Comparison of ENCODE assay signal across 9 mouse cellular contexts in genomic region chr4:152213760-152214480, GRCm38 (mm10). TPM values are rescaled to one million over a fixed set of nuclear protein-coding genes. Genes with fewer than 3 reads are reported as not detected.
A peak's percentile ranks its signal among the peaks of the same experiment; 100 is the strongest.
DNase-seq lines count a peak whose midpoint lies in the region; ATAC-seq and TF ChIP-seq lines count a peak whose summit lies in the region.
"Had no signal": no experiment of that assay in that cellular context is flagged by ENCODE, and none has a peak within 500 bp of the region (broad histone marks: within the 10 kb centered on the region; RNA-seq: fewer than 3 reads in every experiment).

No protein-coding gene starts in this region.

- no peaks in the 10 kb centered on the region for H3K9me3 ChIP-seq in MEL (replicated peaks; ENCODE audit: insufficient read depth, low read length)
- no peaks in the 10 kb centered on the region for H3K9me3 ChIP-seq in forebrain, embryonic 16.5 days (ENCODE audit: control insufficient read depth, low read length)
- H3K9me3 ChIP-seq in lung, embryonic 15.5 days: no peaks in the 10 kb centered on the region

- no peaks in the 10 kb centered on the region for H3K36me3 ChIP-seq in MEL (ENCODE audit: control insufficient read depth in 1 of 2, insufficient read depth in 2 of 2, low read length in 2 of 2)
- H3K36me3 ChIP-seq in forebrain, embryonic 16.5 days (ENCODE audit: control insufficient read depth, insufficient read depth): no peaks in the 10 kb centered on the region
- 0 out of 2 replicates have a peak, but pooled peaks cover 2% of the 10 kb centered on the region for H3K36me3 ChIP-seq in lung, embryonic 15.5 days

- 42% methylated on average over 6 of the region's 6 CpGs for WGBS in forebrain, embryonic 16.5 days
- WGBS in lung, embryonic 15.5 days: 36% methylated on average over 6 of the region's 6 CpGs

- no peak overlapping the region for H3K9ac ChIP-seq in MEL (ENCODE audit: control insufficient read depth, low read depth, low read length, poor library complexity, severe bottlenecking)
- no peak overlapping the region for H3K9ac ChIP-seq in forebrain, embryonic 16.5 days (replicated peaks; ENCODE audit: low read depth, low read length)
- no peak overlapping the region for H3K9ac ChIP-seq in lung, embryonic 15.5 days

- no peak overlapping the region for H3K27ac ChIP-seq in MEL (ENCODE audit: control insufficient read depth, low read depth, low read length)
- H3K27ac ChIP-seq in forebrain, embryonic 16.5 days (ENCODE audit: low read length): no peak overlapping the region
- peak overlapping the region; percentile 67; the same call in 1 of the 2 replicates for H3K27ac ChIP-seq in layer of hippocampus, adult 2 months
- no peak overlapping the region for H3K27ac ChIP-seq in lung, embryonic 15.5 days
- H3K27ac ChIP-seq: macrophage had no signal

- H3K27me3 ChIP-seq in MEL (ENCODE audit: control insufficient read depth in 1 of 2, insufficient read depth in 2 of 2, low read length in 2 of 2): no peaks in the 10 kb centered on the region
- H3K27me3 ChIP-seq in forebrain, embryonic 16.5 days (replicated peaks; ENCODE audit: control insufficient read depth, insufficient read depth, low read length): no peaks in the 10 kb centered on the region
- no peaks in the 10 kb centered on the region for H3K27me3 ChIP-seq in lung, embryonic 15.5 days

- peak; percentile 90 for TF ChIP-seq RAD21 in MEL (IDR thresholded peaks at IDR 0.05; ENCODE audit: low read depth, low read length)

- no peaks in the 10 kb centered on the region; a peak in 1 of 4 replicates for H3K4me1 ChIP-seq in MEL (ENCODE audit: control insufficient read depth in 1 of 2, insufficient read depth in 2 of 2, low read length in 2 of 2)
- H3K4me1 ChIP-seq in forebrain, embryonic 16.5 days (replicated peaks; ENCODE audit: control insufficient read depth, insufficient read depth, low read length): 0 out of 2 replicates have a peak, but pooled peaks cover 3% of the 10 kb centered on the region
- peaks cover 22% of the 10 kb centered on the region for H3K4me1 ChIP-seq in lung, embryonic 15.5 days

- peak; percentile 81 for ATAC-seq in forebrain, embryonic 16.5 days
- peak; percentile 75 to 77 for ATAC-seq in hematopoietic stem cell, adult 5-6 weeks (replicated peaks in 1 of 2; ENCODE audit: insufficient read depth in 1 of 2, low FRiP score in 2 of 2, low TSS enrichment in 1 of 2, low read depth in 1 of 2, poor library complexity in 2 of 2, severe bottlenecking in 2 of 2)
- ATAC-seq in lung, embryonic 15.5 days (ENCODE audit: borderline replicate concordance, extremely low read depth, low FRiP score, low TSS enrichment): peak; percentile 36; the same call in 1 of the 2 replicates

- no peaks in the 10 kb centered on the region for H3K79me2 ChIP-seq in MEL (ENCODE audit: control insufficient read depth, insufficient read depth, low read length, poor library complexity)

- DNase-seq in MEL (ENCODE audit: low read depth, low spot score): peak; percentile 85
- DNase-seq in cerebellum, adult 11-12 months: peak; percentile 86
- peak; percentile 89 to 95 for DNase-seq in layer of hippocampus, adult 2 months (ENCODE audit: low spot score in 2 of 2)
- DNase-seq in ovary, adult 18-20 months (ENCODE audit: low spot score): peak; percentile 48
- DNase-seq in thymus, adult 18-20 months: peak; percentile 50 to 60

- peak; percentile 90 to 98 (median 97) for TF ChIP-seq CTCF in MEL (IDR thresholded peaks at IDR 0.05 in 2 of 3, conservative IDR thresholded peaks at IDR 0.05 in 1 of 3; ENCODE audit: control insufficient read depth in 1 of 3, insufficient read depth in 1 of 3, low read depth in 2 of 3, low read length in 3 of 3, poor library complexity in 1 of 3, severe bottlenecking in 1 of 3)
- peak; percentile 97 for TF ChIP-seq CTCF in layer of hippocampus, adult 2 months (conservative IDR thresholded peaks at IDR 0.05)

- no peak overlapping the region for H3K4me2 ChIP-seq in forebrain, embryonic 16.5 days (ENCODE audit: low read length)
- no peak overlapping the region for H3K4me2 ChIP-seq in lung, embryonic 15.5 days

- no peak for TF ChIP-seq POLR2A in MEL (IDR thresholded peaks at IDR 0.05; ENCODE audit: control insufficient read depth in 1 of 2, insufficient read depth in 1 of 2, low read depth in 1 of 2, low read length in 2 of 2, poor library complexity in 1 of 2)

- H3K4me3 ChIP-seq in MEL (ENCODE audit: control insufficient read depth in 1 of 2, insufficient read depth in 1 of 2, low read depth in 2 of 2, low read length in 2 of 2): no peak overlapping the region
- H3K4me3 ChIP-seq in forebrain, embryonic 16.5 days (replicated peaks; ENCODE audit: low read length): no peak overlapping the region
- no peak overlapping the region; the same call in 1 of the 2 replicates for H3K4me3 ChIP-seq in layer of hippocampus, adult 2 months
- H3K4me3 ChIP-seq in lung, embryonic 15.5 days: no peak overlapping the region

- TF ChIP-seq EP300 in MEL (IDR thresholded peaks at IDR 0.05; ENCODE audit: low read depth in 1 of 2, low read length in 2 of 2): no peak

TF ChIP-seq in MEL, 35 proteins besides CTCF, POLR2A, EP300 and RAD21:
- TF ChIP-seq BHLHE40 (IDR thresholded peaks at IDR 0.05; ENCODE audit: borderline replicate concordance, low read depth, low read length): no peak
- no peak for TF ChIP-seq NELFE (IDR thresholded peaks at IDR 0.05; ENCODE audit: low read depth, low read length)
- TF ChIP-seq ZKSCAN1 (IDR thresholded peaks at IDR 0.05; ENCODE audit: low read depth, low read length): no peak
- 0 out of 2 replicates have a peak, but pooled peaks have one; percentile 17 for TF ChIP-seq ZNF384 (IDR thresholded peaks at IDR 0.05; ENCODE audit: low read depth, low read length)
- TF ChIP-seq ELF1 (IDR thresholded peaks at IDR 0.05; ENCODE audit: low read depth, low read length): no peak
- no peak for TF ChIP-seq MYB (IDR thresholded peaks at IDR 0.05; ENCODE audit: low read depth, low read length)
- TF ChIP-seq GATA1 (IDR thresholded peaks at IDR 0.05; ENCODE audit: low read depth, low read length): no peak
- TF ChIP-seq TCF12 (IDR thresholded peaks at IDR 0.05; ENCODE audit: low read depth, low read length): no peak
- no peak for TF ChIP-seq POLR2AphosphoS5 (IDR thresholded peaks at IDR 0.05; ENCODE audit: borderline replicate concordance, low read depth, low read length)
- peak; percentile 61 for TF ChIP-seq ZC3H11A (IDR thresholded peaks at IDR 0.05; ENCODE audit: low read depth, low read length)
- peak; percentile 23; the same call in 1 of the 2 replicates for TF ChIP-seq SIN3A (IDR thresholded peaks at IDR 0.05; ENCODE audit: low read length)
- no peak for TF ChIP-seq KAT2A (conservative IDR thresholded peaks at IDR 0.05; ENCODE audit: low read depth, low read length)
- TF ChIP-seq USF1 (IDR thresholded peaks at IDR 0.05; ENCODE audit: low read depth, low read length): no peak
- no peak for TF ChIP-seq MAX (IDR thresholded peaks at IDR 0.05; ENCODE audit: low read length)
- 0 out of 2 replicates have a peak, but pooled peaks have one; percentile 34 for TF ChIP-seq HCFC1 (IDR thresholded peaks at IDR 0.05; ENCODE audit: low read depth, low read length)
- no peak for TF ChIP-seq MEF2A (IDR thresholded peaks at IDR 0.05; ENCODE audit: extremely low read depth, insufficient replicate concordance, low read depth, low read length, poor library complexity, severe bottlenecking)
- TF ChIP-seq MYC (IDR thresholded peaks at IDR 0.05; ENCODE audit: low read depth, low read length): no peak
- peak; percentile 80 for TF ChIP-seq SMC3 (IDR thresholded peaks at IDR 0.05; ENCODE audit: low read depth, low read length)
TF ChIP-seq in MEL: peak in this region for 5.

RNA-seq across cellular contexts. Expression of gene Acot7, which starts 36.0 kb away (rescaled TPM):
- total RNA-seq in MEL (2012; rRNA removed): 81.8 and 92.7 TPM in 2 replicates
- polyA plus RNA-seq in MEL (2012; ENCODE audit: insufficient read depth in 1 of 2, insufficient read length in 2 of 2, low read depth in 1 of 2, low replicate concordance in 2 of 2, missing spikeins in 1 of 2): 100 to 1,000 TPM in 1 of 2 experiments, not detected in 1; 127 TPM
- 210 and 269 TPM in 2 replicates for polyA plus RNA-seq in forebrain, embryonic 16.5 days (2015; fragmentation: Nextera tagmentation; extraction: Ambion mirVana)
- 66.4 and 72.7 TPM in 2 replicates for total RNA-seq in hematopoietic stem cell, adult 5-6 weeks (2017)
- 100 to 1,000 TPM; 306 to 335 TPM for total RNA-seq in layer of hippocampus, adult 2 months (2021)
- polyA plus RNA-seq in lung, embryonic 15.5 days (2015; fragmentation: Nextera tagmentation; extraction: Ambion mirVana): 67.6 and 72.5 TPM in 2 replicates

RNA-seq across cellular contexts. Expression of gene Hes2, which starts 55.3 kb away (rescaled TPM):
- 0.20 TPM in 1 of 2 replicates, not detected in the other for total RNA-seq in MEL (2012; rRNA removed)
- polyA plus RNA-seq in MEL (2012; ENCODE audit: insufficient read depth in 1 of 2, insufficient read length in 2 of 2, low read depth in 1 of 2, low replicate concordance in 2 of 2, missing spikeins in 1 of 2): under 1 TPM in 1 of 2 experiments, not detected in 1; 0.28 TPM
- not detected in 2 replicates for polyA plus RNA-seq in forebrain, embryonic 16.5 days (2015; fragmentation: Nextera tagmentation; extraction: Ambion mirVana)
- not detected in 2 replicates for total RNA-seq in hematopoietic stem cell, adult 5-6 weeks (2017)
- not detected for total RNA-seq in layer of hippocampus, adult 2 months (2021)
- 0.26 and 0.61 TPM in 2 replicates for polyA plus RNA-seq in lung, embryonic 15.5 days (2015; fragmentation: Nextera tagmentation; extraction: Ambion mirVana)
